Comparison of ENCODE assay signal across 17 mouse cellular contexts in the genomic region with DNA sequence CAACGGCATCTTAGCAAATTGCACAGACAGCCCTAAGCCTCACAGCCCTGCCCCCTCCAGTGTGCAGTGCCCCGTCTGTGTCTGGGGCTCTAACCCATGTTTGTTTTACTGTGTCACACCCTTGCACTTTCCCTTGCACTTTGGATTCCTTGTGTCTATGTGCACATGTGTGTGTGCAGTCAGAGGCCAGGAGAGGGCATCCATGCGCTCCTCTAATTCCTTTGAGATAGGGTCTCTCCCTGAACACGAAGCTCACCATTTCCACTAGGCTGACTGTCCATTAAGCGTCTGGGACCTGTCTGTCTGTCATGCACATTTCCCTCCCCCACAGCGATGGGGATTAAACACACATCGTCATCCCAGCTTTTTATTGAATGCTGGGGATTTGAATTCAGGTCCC. TPM values are rescaled to one million over a fixed set of nuclear protein-coding genes. Genes with fewer than 3 reads are reported as not detected.
DNase-seq lines count a peak whose midpoint lies in the region; ATAC-seq and TF ChIP-seq lines count a peak whose summit lies in the region.
"Had no signal": no experiment of that assay in that cellular context is flagged by ENCODE, and none has a peak within 500 bp of the region (broad histone marks: within the 10 kb centered on the region; RNA-seq: fewer than 3 reads in every experiment).

No protein-coding gene starts in this region.

- no peak for TF ChIP-seq EP300 in ES-Bruce4 (IDR thresholded peaks at IDR 0.05; ENCODE audit: insufficient read depth, low read depth, low read length)

- no peak for DNase-seq in layer of hippocampus, adult 2 months (ENCODE audit: low spot score in 2 of 2)
- no peak for DNase-seq in layer of hippocampus, postnatal 25 days (ENCODE audit: extremely low spot score in 1 of 2, low spot score in 1 of 2)
- peak; percentile 42 for DNase-seq in embryo, embryonic 10.5 days (ENCODE audit: low spot score)
- peak; percentile 47 for DNase-seq in thymus, postnatal 14 days
- DNase-seq in cerebellum, postnatal 14 days, result no peak
- DNase-seq: gastrocnemius, postnatal 10 days; kidney, postnatal 14 days; spleen, adult 18-20 months had no signal

- 0 out of 2 replicates have a peak, but pooled peaks have one; percentile 14 for TF ChIP-seq CTCF in layer of hippocampus, adult 2 months (conservative IDR thresholded peaks at IDR 0.05)
- peak; percentile 69 for TF ChIP-seq CTCF in ES-Bruce4 (IDR thresholded peaks at IDR 0.05; ENCODE audit: low read depth, low read length)

- H3K9me3 ChIP-seq in ES-Bruce4 (replicated peaks; ENCODE audit: control insufficient read depth, insufficient read depth, low read length, poor library complexity, severe bottlenecking), result no peaks in the 10 kb centered on the region
- H3K9me3 ChIP-seq: forebrain, embryonic 12.5 days had no signal

- no peak overlapping the region for H3K4me3 ChIP-seq in layer of hippocampus, adult 2 months
- no peak overlapping the region for H3K4me3 ChIP-seq in ES-Bruce4 (ENCODE audit: low read depth, low read length)
- H3K4me3 ChIP-seq: forebrain, embryonic 12.5 days had no signal

- no peak for TF ChIP-seq POLR2A in ES-Bruce4 (IDR thresholded peaks at IDR 0.05; ENCODE audit: insufficient read depth, low read length)

- H3K27ac ChIP-seq in layer of hippocampus, adult 2 months, result no peak overlapping the region
- H3K27ac ChIP-seq in ES-Bruce4 (ENCODE audit: insufficient read depth, low read length), result no peak overlapping the region
- H3K27ac ChIP-seq: forebrain, embryonic 12.5 days; hindbrain, embryonic 14.5 days; macrophage had no signal

- H3K36me3 ChIP-seq in ES-Bruce4 (ENCODE audit: control insufficient read depth, insufficient read depth, low read length, poor library complexity, severe bottlenecking), result no peaks in the 10 kb centered on the region
- H3K36me3 ChIP-seq: forebrain, embryonic 12.5 days had no signal

- H3K9ac ChIP-seq in ES-Bruce4 (ENCODE audit: low read depth, poor library complexity, severe bottlenecking), result no peak overlapping the region
- H3K9ac ChIP-seq: forebrain, embryonic 12.5 days; hindbrain, embryonic 14.5 days had no signal

- no peaks in the 10 kb centered on the region for H3K27me3 ChIP-seq in ES-Bruce4 (ENCODE audit: control insufficient read depth, insufficient read depth, low read length, poor library complexity, severe bottlenecking)
- H3K27me3 ChIP-seq: forebrain, embryonic 12.5 days had no signal

- ATAC-seq in monocyte, adult 5-6 weeks (replicated peaks; ENCODE audit: insufficient number of reproducible peaks, low FRiP score, low TSS enrichment, poor library complexity, severe bottlenecking), result no peak

- H3K4me1 ChIP-seq in ES-Bruce4 (ENCODE audit: control insufficient read depth, insufficient read depth, low read length), result no peaks in the 10 kb centered on the region

RNA-seq across cellular contexts. Expression of a gene that starts 15.9 kb away (rescaled TPM):
- 1 to 10 TPM; 1.2 to 2.2 TPM for total RNA-seq in layer of hippocampus, adult 2 months (2021)
- 1 to 10 TPM; 1.6 to 2.0 TPM for total RNA-seq in layer of hippocampus, postnatal 25 days (2021)
- polyA plus RNA-seq in ES-Bruce4 (2011; ENCODE audit: insufficient read depth, insufficient read length, low read depth, missing spikeins), result 1.4 and 1.8 TPM in 2 replicates
- not detected in 3 replicates for total RNA-seq in monocyte, adult 5-6 weeks (2017)
- total RNA-seq: adrenal gland, adult 18-20 months; gastrocnemius, postnatal 10 days; liver, adult 2 months had no signal
- polyA plus RNA-seq: embryonic facial prominence, embryonic 11.5 days; forebrain, embryonic 12.5 days; heart, embryonic 11.5 days; liver, adult 2 months; macrophage had no signal

RNA-seq across cellular contexts. Expression of a gene that starts 45.6 kb away (rescaled TPM):
- total RNA-seq in layer of hippocampus, adult 2 months (2021), result 10 to 100 TPM; 24.4 to 27.1 TPM
- 10 to 100 TPM; 17.9 to 21.6 TPM for total RNA-seq in layer of hippocampus, postnatal 25 days (2021)
- polyA plus RNA-seq in ES-Bruce4 (2011; ENCODE audit: insufficient read depth, insufficient read length, low read depth, missing spikeins), result 5.2 and 9.6 TPM in 2 replicates
- 0.64 to 1.3 TPM (median 0.87 TPM) in 3 replicates for total RNA-seq in monocyte, adult 5-6 weeks (2017)
- total RNA-seq: liver, adult 2 months had no signal
- polyA plus RNA-seq: macrophage had no signal

RNA-seq across cellular contexts. Expression of a gene that starts 49.0 kb away (rescaled TPM):
- total RNA-seq in layer of hippocampus, adult 2 months (2021), result 10 to 100 TPM; 13.7 to 16.2 TPM
- 10 to 100 TPM; 13.4 to 14.8 TPM for total RNA-seq in layer of hippocampus, postnatal 25 days (2021)
- polyA plus RNA-seq in ES-Bruce4 (2011; ENCODE audit: insufficient read depth, insufficient read length, low read depth, missing spikeins), result 64.4 and 75.1 TPM in 2 replicates
- total RNA-seq in monocyte, adult 5-6 weeks (2017), result 3.8 to 7.5 TPM (median 4.7 TPM) in 3 replicates

RNA-seq across cellular contexts. Expression of a gene that starts 49.1 kb away (rescaled TPM):
- total RNA-seq in layer of hippocampus, adult 2 months (2021), result 10 to 100 TPM; 67.8 to 70.1 TPM
- 10 to 100 TPM; 70.1 to 71.0 TPM for total RNA-seq in layer of hippocampus, postnatal 25 days (2021)
- 86.0 and 94.1 TPM in 2 replicates for polyA plus RNA-seq in ES-Bruce4 (2011; ENCODE audit: insufficient read depth, insufficient read length, low read depth, missing spikeins)
- 7.1 to 11.4 TPM (median 10.1 TPM) in 3 replicates for total RNA-seq in monocyte, adult 5-6 weeks (2017)

Comparison
In these comparisons a context has a peak if more than half of its experiments do, and no peak if none do; other contexts are left out.
1. DNase-seq: peak in embryo, embryonic 10.5 days (single experiment) and thymus, postnatal 14 days (single experiment); none in layer of hippocampus, adult 2 months (0 of 2), layer of hippocampus, postnatal 25 days (0 of 2) and cerebellum, postnatal 14 days (0 of 2).